Mouse (Mus musculus) limb, embryonic 15.5 days (tissue): Measurements from ENCODE around the gene Gm13287. TPM values are rescaled to one million over a fixed set of nuclear protein-coding genes. Genes with fewer than 3 reads are reported as not detected.
"Not testable (repeated sequence)": the region's sequence is repeated elsewhere in the genome, so short reads cannot be mapped to it uniquely, and the experiment has no call there.

Experiments used
- ATAC-seq: fragments of 200-750 bp; cut with Nextera tagmentation; 2 replicates; pipeline ENCODE4 v1.8.0; 2017; ENCODE audit warnings: low read depth, moderate TSS enrichment; ENCODE audit not compliant: insufficient number of reproducible peaks, low FRiP score, low TSS enrichment
- H3K27ac ChIP-seq: fragments of 300-500 bp; sonication (generic); 2 replicates; pipeline ENCODE4 v1.5.1; 2015; ENCODE audit warnings: moderate library complexity, mild to moderate bottlenecking, inconsistent platforms
- H3K27me3 ChIP-seq: fragments of 300-500 bp; sonication (generic); 2 replicates; pipeline ENCODE4 v1.6.1; 2015; ENCODE audit warnings: inconsistent platforms
- H3K36me3 ChIP-seq: fragments of 300-500 bp; sonication (generic); 2 replicates; pipeline ENCODE4 v1.6.1; 2015; ENCODE audit warnings: inconsistent platforms
- H3K4me1 ChIP-seq: fragments of 300-500 bp; sonication (generic); 2 replicates; pipeline ENCODE4 v1.6.1; 2015; ENCODE audit warnings: inconsistent platforms
- H3K4me2 ChIP-seq: fragments of 300-500 bp; sonication (generic); 2 replicates; pipeline ENCODE4 v1.6.1; 2015; ENCODE audit warnings: mild to moderate bottlenecking, inconsistent platforms
- H3K4me3 ChIP-seq: fragments of 300-500 bp; sonication (generic); 2 replicates; pipeline ENCODE4 v1.5.1; 2015; ENCODE audit warnings: mild to moderate bottlenecking, inconsistent platforms
- H3K9ac ChIP-seq: fragments of 300-500 bp; sonication (generic); 2 replicates; pipeline ENCODE4 v1.6.1; 2015; ENCODE audit warnings: inconsistent platforms
- H3K9me3 ChIP-seq: fragments of 300-500 bp; sonication (generic); 2 replicates; pipeline ENCODE4 v1.6.1; 2016; ENCODE audit warnings: inconsistent platforms
- WGBS: fragments of 180-500 bp; shearing (Covaris S2); methylation state at CpG from one replicate; pipeline ENCODE4 v1.1.7; 2015; 5-methylcytosine and 5-hydroxymethylcytosine counted together
- polyA plus RNA-seq: library from polyadenylated mRNA; unstranded; fragments of >200 nt; fragmentation: Nextera tagmentation; extraction: Ambion mirVana; gene quantifications from 2 replicates; pipeline ENCODE4 v1.2.1, GENCODE M21; 2015

The Gm13287 gene
- polyA plus RNA-seq: 0.36 TPM in 1 of 2 replicates, not detected in the other

DNA sequence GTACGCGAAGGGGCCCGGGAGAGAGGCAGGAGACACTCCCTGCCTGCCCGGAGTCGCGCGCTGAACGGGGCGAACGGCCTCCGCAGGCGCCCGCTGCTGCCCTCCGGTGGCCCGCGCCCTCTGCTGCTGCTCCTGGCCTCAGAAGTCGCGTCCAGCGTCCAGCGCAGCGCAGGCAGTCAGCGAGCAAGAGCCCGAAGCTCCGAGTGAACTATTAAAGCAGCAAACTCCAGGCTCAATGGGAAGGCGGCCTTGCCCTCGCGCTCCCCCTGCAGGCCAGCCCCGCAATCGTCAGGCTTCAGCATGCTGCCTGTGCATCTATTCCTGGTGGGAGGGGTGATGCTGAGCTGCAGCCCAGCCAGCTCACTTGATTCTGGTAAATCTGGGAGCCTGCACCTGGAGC, at the start of gene Gm13287:
Gm13287 (plus strand) TSS at position 301 of the 400 bp plus-strand sequence.
- H3K9ac ChIP-seq, H3K9me3 ChIP-seq, H3K4me3 ChIP-seq, H3K4me2 ChIP-seq, H3K27ac ChIP-seq, H3K4me1 ChIP-seq, ATAC-seq, H3K36me3 ChIP-seq, H3K27me3 ChIP-seq: not testable (repeated sequence)
- no CpG with 5 or more reads among the region's 29 CpGs for WGBS

DNA sequence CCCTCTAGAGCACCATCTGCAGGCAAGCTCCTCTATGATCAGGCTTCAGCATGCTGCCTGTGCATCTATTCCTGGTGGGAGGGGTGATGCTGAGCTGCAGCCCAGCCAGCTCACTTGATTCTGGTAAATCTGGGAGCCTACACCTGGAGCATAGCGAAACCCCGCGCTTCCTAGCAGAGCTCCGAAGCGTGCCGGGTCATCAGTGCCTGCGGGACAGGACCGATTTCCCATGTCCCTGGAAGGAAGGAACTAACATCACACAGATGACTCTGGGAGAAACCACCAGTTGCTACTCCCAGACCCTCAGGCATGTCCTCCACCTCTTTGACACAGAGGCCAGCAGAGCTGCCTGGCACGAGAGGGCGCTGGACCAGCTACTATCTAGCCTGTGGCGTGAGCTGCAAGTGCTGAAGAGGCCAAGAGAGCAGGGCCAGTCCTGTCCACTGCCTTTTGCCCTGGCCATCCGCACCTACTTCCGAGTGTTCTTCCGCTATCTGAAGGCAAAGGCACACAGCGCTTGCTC, 48.2 kb upstream of the Gm13287 start, which contains the start of gene Gm13271:
Gm13271 (plus strand) TSS at position 51 of the 523 bp plus-strand sequence.
- not testable (repeated sequence) for H3K27ac ChIP-seq, H3K9me3 ChIP-seq, H3K36me3 ChIP-seq, ATAC-seq, H3K4me2 ChIP-seq, H3K9ac ChIP-seq, H3K27me3 ChIP-seq, H3K4me3 ChIP-seq, H3K4me1 ChIP-seq
- 78% methylated on average over 15 of the region's 15 CpGs for WGBS

DNA sequence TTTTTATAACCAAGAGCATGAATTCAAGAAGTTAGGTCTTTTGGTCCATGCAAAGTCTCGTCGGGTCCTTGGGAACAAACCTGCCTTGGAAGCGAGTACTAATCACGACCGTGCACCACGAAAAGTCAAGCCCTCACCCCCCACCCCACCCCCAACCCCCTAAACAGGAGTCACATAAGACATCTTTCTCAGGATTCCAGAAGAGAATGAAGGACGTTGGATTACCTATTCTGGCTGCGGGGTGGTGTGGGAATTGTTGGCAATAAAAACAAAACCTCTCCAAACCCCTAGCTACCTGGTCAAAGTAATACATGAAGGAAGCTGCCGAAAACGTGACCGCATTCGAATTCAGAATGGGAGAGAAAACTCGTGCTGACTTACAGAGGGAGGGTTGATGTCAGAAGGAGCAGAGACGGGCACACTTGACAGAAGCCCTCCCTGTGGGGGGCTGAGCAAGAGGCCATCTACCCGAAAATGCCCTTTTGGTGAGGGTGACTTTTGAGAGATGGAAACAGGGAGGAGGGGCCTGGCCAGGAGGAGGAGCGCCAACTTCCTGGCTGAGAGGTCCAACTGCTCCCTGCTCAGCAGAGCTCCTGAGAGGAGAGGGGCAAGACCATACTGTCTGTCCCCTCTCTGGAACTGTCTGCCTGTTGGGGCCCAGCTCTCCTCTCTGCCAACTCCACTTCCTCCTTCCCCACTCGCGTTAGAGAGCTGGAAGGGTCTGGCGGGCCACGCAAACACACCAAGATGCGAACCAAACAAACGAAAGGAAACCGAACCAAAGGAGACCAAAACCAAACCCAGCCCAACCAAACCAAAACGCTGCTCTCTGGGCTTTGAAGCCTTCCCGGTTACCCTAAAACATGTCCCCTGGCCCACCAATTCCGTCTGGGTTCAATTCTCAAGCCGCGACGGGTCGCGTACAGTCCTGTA, 46.2 kb upstream of the Gm13287 start:
- not testable (repeated sequence) for H3K27me3 ChIP-seq, H3K36me3 ChIP-seq, ATAC-seq, H3K9me3 ChIP-seq, H3K4me1 ChIP-seq
- Histone ChIP-seq H3K27ac (peak overlapping the region; percentile 96), H3K9ac (peak overlapping the region; percentile 55), H3K4me3 (peak overlapping the region; percentile 51), H3K4me2 (peak overlapping the region; percentile 66)
- WGBS: 11% methylated on average over 29 of the region's 31 CpGs

DNA sequence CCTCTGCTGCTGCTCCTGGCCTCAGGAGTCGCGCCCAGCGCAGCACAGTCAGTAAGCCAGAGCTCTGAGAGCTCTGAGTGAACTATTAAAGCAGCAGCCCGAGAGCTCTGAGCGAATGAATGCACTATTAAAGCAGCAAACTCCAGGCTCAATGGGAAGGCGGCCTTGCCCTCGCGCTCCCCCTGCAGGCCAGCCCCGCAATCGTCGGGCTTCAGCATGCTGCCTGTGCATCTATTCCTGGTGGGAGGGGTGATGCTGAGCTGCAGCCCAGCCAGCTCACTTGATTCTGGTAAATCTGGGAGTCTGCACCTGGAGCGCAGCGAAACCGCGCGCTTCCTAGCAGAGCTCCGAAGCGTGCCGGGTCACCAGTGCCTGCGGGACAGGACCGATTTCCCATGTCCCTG, 45.4 kb upstream of the Gm13287 start:
- H3K4me2 ChIP-seq: peak overlapping the region; percentile 66
- H3K36me3 ChIP-seq, H3K27me3 ChIP-seq, H3K9ac ChIP-seq, H3K4me1 ChIP-seq, H3K9me3 ChIP-seq: not testable (repeated sequence)
- H3K4me3 ChIP-seq: peak overlapping the region; percentile 51
- WGBS: 0% methylated on average over 21 of the region's 21 CpGs
- peak overlapping the region; percentile 96 for H3K27ac ChIP-seq
- peak; percentile 99 for ATAC-seq

DNA sequence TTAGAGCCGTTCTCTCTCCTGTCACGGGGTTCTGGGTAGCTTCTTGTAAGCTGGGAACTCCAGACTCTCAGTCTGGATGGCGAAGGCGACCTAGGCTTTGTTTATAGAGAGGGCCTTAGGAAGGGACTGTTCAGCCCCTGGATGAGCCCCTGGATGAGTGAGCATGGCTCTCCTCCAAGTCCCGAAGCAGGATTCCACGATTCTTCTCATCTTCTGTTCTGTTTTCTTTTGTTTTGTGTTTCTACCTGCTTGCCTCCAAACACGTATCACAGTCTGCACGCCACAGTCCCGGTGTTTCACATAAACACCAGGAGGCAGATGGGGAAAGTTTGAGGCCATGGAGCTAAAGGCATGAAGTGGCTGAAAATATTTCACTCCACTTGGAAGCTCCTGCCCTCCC, 44.3 kb upstream of the Gm13287 start:
- not testable (repeated sequence) for H3K9ac ChIP-seq, H3K27ac ChIP-seq, H3K4me1 ChIP-seq, ATAC-seq, H3K4me3 ChIP-seq, H3K36me3 ChIP-seq, H3K27me3 ChIP-seq, H3K9me3 ChIP-seq, H3K4me2 ChIP-seq
- WGBS: 80% methylated on average over 9 of the region's 9 CpGs

DNA sequence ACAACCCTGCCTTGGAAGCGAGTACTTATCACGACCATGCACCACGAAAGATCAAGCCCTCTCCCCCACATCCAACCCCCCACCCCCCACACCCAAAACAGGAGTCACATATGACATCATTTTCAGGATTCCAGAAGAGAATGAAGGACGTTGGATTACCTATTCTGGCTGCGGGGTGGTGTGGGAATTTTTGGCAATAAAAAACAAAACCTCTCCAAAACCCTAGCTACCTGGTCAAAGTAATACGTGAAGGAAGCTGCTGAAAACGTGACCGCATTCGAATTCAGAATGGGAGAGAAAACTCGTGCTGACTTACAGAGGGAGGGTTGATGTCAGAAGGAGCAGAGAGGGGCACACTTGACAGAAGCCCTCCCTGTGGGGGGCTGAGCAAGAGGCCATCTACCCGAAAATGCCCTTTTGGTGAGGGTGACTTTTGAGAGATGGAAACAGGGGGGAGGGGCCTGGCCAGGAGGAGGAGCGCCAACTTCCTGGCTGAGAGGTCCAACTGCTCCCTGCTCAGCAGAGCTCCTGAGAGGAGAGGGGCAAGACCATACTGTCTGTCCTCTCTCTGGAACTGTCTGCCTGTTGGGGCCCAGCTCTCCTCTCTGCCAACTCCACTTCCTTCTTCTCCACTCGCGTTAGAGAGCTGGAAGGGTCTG, 43.3 kb upstream of the Gm13287 start, which contains the start of gene Gm13283:
Gm13283 (plus strand) TSS at position 510 of the 659 bp plus-strand sequence.
- ATAC-seq: not testable (repeated sequence)

DNA sequence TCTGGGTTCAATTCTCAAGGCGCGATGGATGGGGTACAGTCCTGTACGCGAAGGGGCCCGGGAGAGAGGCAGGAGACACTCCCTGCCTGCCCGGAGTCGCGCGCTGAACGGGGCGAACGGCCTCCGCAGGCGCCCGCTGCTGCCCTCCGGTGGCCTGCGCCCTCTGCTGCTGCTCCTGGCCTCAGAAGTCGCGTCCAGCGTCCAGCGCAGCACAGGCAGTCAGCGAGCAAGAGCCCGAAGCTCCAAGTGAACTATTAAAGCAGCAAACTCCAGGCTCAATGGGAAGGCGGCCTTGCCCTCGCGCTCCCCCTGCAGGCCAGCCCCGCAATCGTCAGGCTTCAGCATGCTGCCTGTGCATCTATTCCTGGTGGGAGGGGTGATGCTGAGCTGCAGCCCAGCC, 42.6 kb upstream of the Gm13287 start:
- H3K36me3 ChIP-seq, H3K27me3 ChIP-seq, H3K9me3 ChIP-seq, H3K4me1 ChIP-seq, H3K9ac ChIP-seq, ATAC-seq: not testable (repeated sequence)
- WGBS: 0% methylated on average over 26 of the region's 28 CpGs
- Histone ChIP-seq H3K4me2 (peak overlapping the region; percentile 50), H3K4me3 (peak overlapping the region; percentile 38), H3K27ac (peak overlapping the region; percentile 81)

More for the DNA sequence above, 43.3 kb upstream of the Gm13287 start, which contains the start of gene Gm13283:
- peak within 1 kb of the TSS; percentile 81 for H3K27ac ChIP-seq
- H3K9me3 ChIP-seq, H3K27me3 ChIP-seq, H3K36me3 ChIP-seq, H3K4me1 ChIP-seq, H3K9ac ChIP-seq: not testable (repeated sequence)
- 15% methylated on average over 11 of the region's 14 CpGs for WGBS
- H3K4me2 ChIP-seq: peak within 1 kb of the TSS; percentile 50
- H3K4me3 ChIP-seq: peak within 1 kb of the TSS; percentile 38

DNA sequence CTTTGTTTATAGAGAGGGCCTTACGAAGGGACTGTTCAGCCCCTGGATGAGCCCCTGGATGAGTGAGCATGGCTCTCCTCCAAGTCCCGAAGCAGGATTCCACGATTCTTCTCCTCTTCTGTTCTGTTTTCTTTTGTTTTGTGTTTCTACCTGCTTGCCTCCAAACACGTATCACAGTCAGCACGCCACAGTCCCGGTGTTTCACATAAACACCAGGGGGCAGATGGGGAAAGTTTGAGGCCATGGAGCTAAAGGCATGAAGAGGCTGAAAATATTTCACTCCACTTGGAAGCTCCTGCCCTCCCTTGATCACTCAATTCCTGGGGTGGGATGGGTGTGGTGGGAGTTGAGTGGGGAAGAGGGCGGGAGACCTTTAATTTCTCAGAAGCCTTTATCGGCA, 41.3 kb upstream of the Gm13287 start:
- WGBS: 64% methylated on average over 6 of the region's 8 CpGs
- not testable (repeated sequence) for ATAC-seq, H3K4me2 ChIP-seq, H3K27me3 ChIP-seq, H3K4me1 ChIP-seq, H3K9me3 ChIP-seq, H3K36me3 ChIP-seq, H3K9ac ChIP-seq, H3K27ac ChIP-seq, H3K4me3 ChIP-seq

DNA sequence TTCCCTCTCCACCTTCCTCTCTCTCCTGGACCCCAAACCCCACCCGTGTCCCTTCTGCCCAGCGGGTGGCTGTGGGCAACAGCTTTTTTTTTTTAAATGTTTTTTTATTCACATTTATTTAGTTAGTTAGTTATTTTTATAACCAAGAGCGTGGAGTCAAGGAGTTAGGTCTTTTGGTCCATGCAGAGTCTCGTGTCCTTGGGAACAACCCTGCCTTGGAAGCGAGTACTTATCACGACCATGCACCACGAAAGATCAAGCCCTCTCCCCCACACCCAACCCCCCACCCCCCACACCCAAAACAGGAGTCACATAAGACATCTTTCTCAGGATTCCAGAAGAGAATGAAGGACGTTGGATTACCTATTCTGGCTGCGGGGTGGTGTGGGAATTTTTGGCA, 40.7 kb upstream of the Gm13287 start:
- not testable (repeated sequence) for H3K4me2 ChIP-seq

DNA sequence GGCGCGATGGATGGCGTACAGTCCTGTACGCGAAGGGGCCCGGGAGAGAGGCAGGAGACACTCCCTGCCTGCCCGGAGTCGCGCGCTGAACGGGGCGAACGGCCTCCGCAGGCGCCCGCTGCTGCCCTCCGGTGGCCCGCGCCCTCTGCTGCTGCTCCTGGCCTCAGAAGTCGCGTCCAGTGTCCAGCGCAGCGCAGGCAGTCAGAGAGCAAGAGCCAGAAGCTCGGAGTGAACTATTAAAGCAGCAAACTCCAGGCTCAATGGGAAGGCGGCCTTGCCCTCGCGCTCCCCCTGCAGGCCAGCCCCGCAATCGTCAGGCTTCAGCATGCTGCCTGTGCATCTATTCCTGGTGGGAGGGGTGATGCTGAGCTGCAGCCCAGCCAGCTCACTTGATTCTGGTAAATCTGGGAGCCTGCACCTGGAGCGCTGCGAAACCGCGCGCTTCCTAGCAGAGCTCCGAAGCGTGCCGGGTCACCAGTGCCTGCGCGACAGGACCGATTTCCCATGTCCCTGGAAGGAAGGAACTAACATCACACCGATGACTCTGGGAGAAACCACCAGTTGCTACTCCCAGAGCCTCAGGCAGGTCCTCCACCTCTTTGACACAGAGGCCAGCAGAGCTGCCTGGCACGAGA, 39.6 kb upstream of the Gm13287 start:
- not testable (repeated sequence) for H3K4me1 ChIP-seq, ATAC-seq, H3K9me3 ChIP-seq, H3K9ac ChIP-seq, H3K27me3 ChIP-seq, H3K36me3 ChIP-seq
- Histone ChIP-seq H3K4me2 (peak overlapping the region; percentile 51), H3K27ac (peak overlapping the region; percentile 77; the same call in 1 of the 2 replicates), H3K4me3 (peak overlapping the region; percentile 42)
- 2% methylated on average over 30 of the region's 42 CpGs for WGBS

More for the DNA sequence above, 40.7 kb upstream of the Gm13287 start:
- not testable (repeated sequence) for H3K4me3 ChIP-seq, H3K27ac ChIP-seq, H3K27me3 ChIP-seq, H3K9me3 ChIP-seq, H3K36me3 ChIP-seq, ATAC-seq, H3K4me1 ChIP-seq, H3K9ac ChIP-seq
- WGBS: 51% methylated on average over 9 of the region's 9 CpGs

DNA sequence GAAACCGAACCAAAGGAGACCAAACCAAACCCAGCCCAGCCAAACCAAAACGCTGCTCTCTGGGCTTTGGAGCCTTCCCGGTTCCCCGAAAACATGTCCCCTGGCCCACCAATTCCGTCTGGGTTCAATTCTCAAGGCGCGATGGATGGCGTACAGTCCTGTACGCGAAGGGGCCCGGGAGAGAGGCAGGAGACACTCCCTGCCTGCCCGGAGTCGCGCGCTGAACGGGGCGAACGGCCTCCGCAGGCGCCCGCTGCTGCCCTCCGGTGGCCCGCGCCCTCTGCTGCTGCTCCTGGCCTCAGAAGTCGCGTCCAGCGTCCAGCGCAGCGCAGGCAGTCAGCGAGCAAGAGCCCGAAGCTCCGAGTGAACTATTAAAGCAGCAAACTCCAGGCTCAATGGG, 29.5 kb upstream of the Gm13287 start, which contains the start of gene Gm13290:
Gm13290 (plus strand) TSS at position 301 of the 400 bp plus-strand sequence.
- ATAC-seq: not testable (repeated sequence)

More for the DNA sequence above, 29.5 kb upstream of the Gm13287 start, which contains the start of gene Gm13290:
- H3K9me3 ChIP-seq, H3K4me2 ChIP-seq, H3K4me1 ChIP-seq, H3K4me3 ChIP-seq, H3K27ac ChIP-seq, H3K27me3 ChIP-seq, H3K36me3 ChIP-seq, H3K9ac ChIP-seq: not testable (repeated sequence)
- WGBS: no CpG with 5 or more reads among the region's 32 CpGs
